Mouse (Mus musculus): Measurements from ENCODE around the gene Kxd1. TPM values are rescaled to one million over a fixed set of nuclear protein-coding genes. Genes with fewer than 3 reads are reported as not detected.

Kxd1 gene
- polyA plus RNA-seq, 1 experiment, result 82.2 TPM

DNA sequence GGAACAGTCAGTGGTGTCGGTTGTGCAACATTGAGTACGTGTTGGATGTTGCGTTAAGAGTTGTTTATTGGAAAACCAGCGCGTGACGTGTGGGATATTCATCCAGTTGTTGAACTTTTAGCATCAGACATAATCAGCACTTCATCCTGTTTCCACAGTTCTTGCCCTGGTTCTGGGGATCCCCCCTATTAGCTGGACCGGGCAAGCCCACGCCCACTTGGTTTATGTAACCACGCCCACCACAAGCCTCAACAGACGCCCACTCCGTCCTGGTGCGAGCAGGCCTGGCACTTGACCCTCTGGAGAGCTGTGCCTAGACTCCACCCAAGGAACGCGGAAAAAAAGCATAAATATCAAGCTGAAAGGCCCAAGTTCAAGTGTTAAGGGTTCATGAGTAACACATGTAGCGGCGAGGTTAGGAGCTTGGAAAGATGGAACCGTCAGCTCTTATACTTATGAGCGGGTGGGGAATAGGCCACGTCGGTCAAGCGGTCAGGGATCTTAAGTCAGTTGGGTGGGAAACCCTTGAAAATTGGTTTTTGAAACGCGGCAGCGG is 10.3 kb upstream of the Kxd1 start:
- peaks cover 26% of the 10 kb centered on the region for H3K4me1 ChIP-seq (ENCODE audit: control insufficient read depth, insufficient read depth, low read length)

GRCm38 (mm10) chr8:70535701-70536100 is 7.9 kb upstream of the Kxd1 start:
- TF ChIP-seq POLR2A (IDR thresholded peaks at IDR 0.05; ENCODE audit: borderline replicate concordance, low read depth, low read length), result no peak
- no peak for TF ChIP-seq CTCF (IDR thresholded peaks at IDR 0.05; ENCODE audit: low read depth, low read length)
- H3K4me1 ChIP-seq (ENCODE audit: control insufficient read depth, insufficient read depth, low read length), result peaks cover 7% of the 10 kb centered on the region
- H3K4me3 ChIP-seq (ENCODE audit: insufficient read depth, low read length), result no peak overlapping the region
- H3K27ac ChIP-seq (ENCODE audit: insufficient read depth, low read depth, low read length), result no peak overlapping the region

More for the DNA sequence above, 10.3 kb upstream of the Kxd1 start:
- no peak for TF ChIP-seq CTCF (IDR thresholded peaks at IDR 0.05; ENCODE audit: low read depth, low read length)
- no peak for TF ChIP-seq POLR2A (IDR thresholded peaks at IDR 0.05; ENCODE audit: borderline replicate concordance, low read depth, low read length)
- H3K27ac ChIP-seq (ENCODE audit: insufficient read depth, low read depth, low read length), result peak overlapping the region; percentile 54
- peak overlapping the region; percentile 60 for H3K4me3 ChIP-seq (ENCODE audit: insufficient read depth, low read length)

DNA sequence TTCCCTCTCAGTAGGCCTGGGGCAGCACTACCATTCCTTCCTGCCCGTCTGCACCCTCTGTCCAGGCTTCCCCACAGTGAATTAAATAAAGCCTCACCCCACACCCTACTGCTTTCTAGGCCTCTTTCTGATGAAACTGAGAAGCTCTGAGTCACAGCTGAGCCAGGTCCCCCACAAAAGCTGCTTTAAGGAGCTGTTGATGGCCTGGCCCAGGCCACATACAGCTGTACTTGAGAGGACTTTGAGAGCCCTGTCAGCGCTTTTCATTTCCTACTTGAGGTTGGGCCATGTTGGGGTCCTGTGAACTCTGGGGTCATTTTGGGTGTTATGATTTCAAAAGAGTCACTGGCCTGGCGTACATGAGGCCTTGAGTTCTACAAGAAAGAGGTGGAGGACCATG is 7.5 kb upstream of the Kxd1 start:
- TF ChIP-seq CTCF (IDR thresholded peaks at IDR 0.05; ENCODE audit: low read depth, low read length) (no peak), POLR2A (IDR thresholded peaks at IDR 0.05; ENCODE audit: borderline replicate concordance, low read depth, low read length) (no peak)
- H3K27ac ChIP-seq (ENCODE audit: insufficient read depth, low read depth, low read length), result no peak overlapping the region

GRCm38 (mm10) chr8:70534281-70534680 is 6.5 kb upstream of the Kxd1 start:
- TF ChIP-seq CTCF (IDR thresholded peaks at IDR 0.05; ENCODE audit: low read depth, low read length) (no peak), POLR2A (IDR thresholded peaks at IDR 0.05; ENCODE audit: borderline replicate concordance, low read depth, low read length) (no peak)

More for the DNA sequence above, 7.5 kb upstream of the Kxd1 start:
- no peak overlapping the region for H3K4me3 ChIP-seq (ENCODE audit: insufficient read depth, low read length)
- peaks cover 7% of the 10 kb centered on the region for H3K4me1 ChIP-seq (ENCODE audit: control insufficient read depth, insufficient read depth, low read length)

DNA sequence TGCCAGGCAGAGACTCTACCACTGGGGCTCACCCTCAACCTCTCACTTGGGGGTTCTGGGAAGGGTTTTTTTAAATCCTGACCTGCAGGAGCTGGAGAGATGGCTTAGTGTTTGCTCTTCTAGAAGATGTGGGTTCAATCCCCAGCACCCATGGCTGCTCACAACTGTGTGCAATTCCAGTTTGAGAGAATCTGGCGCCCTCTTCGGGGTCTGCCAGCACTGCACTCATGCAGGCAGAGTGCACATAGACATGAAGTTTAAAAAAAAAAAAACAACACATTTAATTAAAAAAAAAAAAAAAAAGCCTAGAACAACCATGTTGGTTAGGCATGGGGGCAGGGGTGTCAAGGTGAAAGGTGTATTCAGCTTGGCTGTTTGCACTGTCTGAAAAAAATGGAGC is 2.6 kb upstream of the Kxd1 start:
- H3K27ac ChIP-seq (ENCODE audit: insufficient read depth, low read depth, low read length), result no peak overlapping the region
- TF ChIP-seq CTCF (IDR thresholded peaks at IDR 0.05; ENCODE audit: low read depth, low read length) (no peak; the same call in 1 of the 2 replicates), POLR2A (IDR thresholded peaks at IDR 0.05; ENCODE audit: borderline replicate concordance, low read depth, low read length) (no peak)
- peaks cover 16% of the 10 kb centered on the region for H3K4me1 ChIP-seq (ENCODE audit: control insufficient read depth, insufficient read depth, low read length)
- no peak overlapping the region for H3K4me3 ChIP-seq (ENCODE audit: insufficient read depth, low read length)

More at GRCm38 (mm10) chr8:70534281-70534680, 6.5 kb upstream of the Kxd1 start:
- Histone ChIP-seq H3K27ac (ENCODE audit: insufficient read depth, low read depth, low read length) (no peak overlapping the region), H3K4me1 (ENCODE audit: control insufficient read depth, insufficient read depth, low read length) (peaks cover 14% of the 10 kb centered on the region), H3K4me3 (ENCODE audit: insufficient read depth, low read length) (no peak overlapping the region)

DNA sequence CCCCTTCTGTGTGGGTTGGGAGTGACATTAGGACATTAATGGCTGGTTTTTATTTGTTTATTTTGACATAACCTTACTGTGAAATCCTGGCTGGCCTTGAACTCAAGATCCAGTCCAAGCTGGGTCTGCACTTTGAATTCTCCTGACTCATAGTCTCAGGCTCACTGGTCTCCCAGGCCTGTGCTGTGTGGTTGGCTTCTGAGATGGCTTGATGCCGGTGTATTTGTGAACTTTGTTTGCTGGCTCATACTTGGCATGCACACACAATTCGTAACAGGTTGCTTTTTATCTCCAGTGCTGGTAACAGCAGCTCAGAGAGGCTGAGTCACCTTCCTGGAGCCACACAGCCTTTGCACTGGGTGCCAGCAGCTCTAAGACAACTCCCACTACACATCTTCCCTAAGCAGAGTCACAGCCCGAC is 2.0 kb upstream of the Kxd1 start:
- peaks cover 16% of the 10 kb centered on the region for H3K4me1 ChIP-seq (ENCODE audit: control insufficient read depth, insufficient read depth, low read length)
- no peak for TF ChIP-seq POLR2A (IDR thresholded peaks at IDR 0.05; ENCODE audit: borderline replicate concordance, low read depth, low read length)
- TF ChIP-seq CTCF (IDR thresholded peaks at IDR 0.05; ENCODE audit: low read depth, low read length), result no peak
- peak overlapping the region; percentile 40 for H3K27ac ChIP-seq (ENCODE audit: insufficient read depth, low read depth, low read length)
- H3K4me3 ChIP-seq (ENCODE audit: insufficient read depth, low read length), result peak overlapping the region; percentile 73

GRCm38 (mm10) chr8:70529299-70529698 is 1.5 kb upstream of the Kxd1 start:
- H3K4me1 ChIP-seq (ENCODE audit: control insufficient read depth, insufficient read depth, low read length), result peaks cover 16% of the 10 kb centered on the region
- H3K4me3 ChIP-seq (ENCODE audit: insufficient read depth, low read length), result peak overlapping the region; percentile 73
- TF ChIP-seq POLR2A (IDR thresholded peaks at IDR 0.05; ENCODE audit: borderline replicate concordance, low read depth, low read length) (no peak), CTCF (IDR thresholded peaks at IDR 0.05; ENCODE audit: low read depth, low read length) (no peak)
- H3K27ac ChIP-seq (ENCODE audit: insufficient read depth, low read depth, low read length), result peak overlapping the region; percentile 44

DNA sequence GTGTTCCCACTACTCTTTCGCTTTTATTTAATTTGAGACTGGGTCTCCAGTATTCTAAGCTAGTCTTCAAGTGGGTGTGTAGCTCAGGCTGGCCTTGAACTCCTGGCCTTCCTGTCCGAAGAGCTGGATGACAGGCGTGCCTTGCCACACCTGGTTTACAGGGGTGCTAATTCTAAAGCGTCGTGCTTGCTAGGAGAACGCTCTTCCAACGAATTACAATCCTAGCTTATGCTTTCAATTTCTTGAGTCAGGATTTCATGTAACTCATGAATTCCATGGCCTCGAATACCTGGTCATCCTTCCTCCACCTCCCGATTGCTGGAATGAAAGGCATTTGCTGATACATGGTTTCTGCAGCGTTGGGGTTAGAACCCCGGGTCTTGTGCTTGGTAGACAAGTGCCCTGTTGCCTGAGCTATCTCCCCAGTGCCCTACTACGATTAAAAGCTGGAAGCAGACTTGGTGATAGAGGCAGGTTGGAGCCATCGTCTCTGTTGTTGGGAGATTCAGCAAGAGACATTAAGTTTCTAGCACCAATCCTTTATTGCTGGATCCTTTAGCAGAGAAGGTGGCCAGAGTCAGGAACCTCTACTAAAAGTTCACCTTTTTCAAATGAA is 534 bp upstream of the Kxd1 start:
- Histone ChIP-seq H3K4me3 (ENCODE audit: insufficient read depth, low read length) (peak overlapping the region; percentile 73), H3K4me1 (ENCODE audit: control insufficient read depth, insufficient read depth, low read length) (peaks cover 21% of the 10 kb centered on the region), H3K27ac (ENCODE audit: insufficient read depth, low read depth, low read length) (peak overlapping the region; percentile 52)
- TF ChIP-seq CTCF (IDR thresholded peaks at IDR 0.05; ENCODE audit: low read depth, low read length) (no peak), POLR2A (IDR thresholded peaks at IDR 0.05; ENCODE audit: borderline replicate concordance, low read depth, low read length) (no peak)

DNA sequence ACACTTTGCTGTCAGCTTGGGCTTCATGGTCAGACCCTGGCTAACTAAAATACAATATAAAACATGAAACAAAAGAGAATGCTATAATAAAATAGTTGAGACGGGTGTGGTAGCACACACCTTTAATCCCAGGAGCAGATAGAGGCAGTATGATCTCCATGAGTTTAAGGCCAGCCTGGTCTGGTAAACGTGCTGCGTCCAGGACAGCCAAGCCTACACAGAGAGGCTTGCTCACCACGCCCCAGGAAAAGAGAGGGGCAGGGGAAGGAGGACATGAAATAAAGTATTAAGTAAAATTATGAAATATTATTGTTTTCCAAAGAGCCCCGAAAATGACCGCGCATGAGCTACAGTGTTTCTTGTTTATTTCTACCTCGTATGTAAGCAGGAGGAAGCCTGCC is 645 bp downstream of the Kxd1 start:
- Histone ChIP-seq H3K27ac (ENCODE audit: insufficient read depth, low read depth, low read length) (peak overlapping the region; percentile 20), H3K4me3 (ENCODE audit: insufficient read depth, low read length) (peak overlapping the region; percentile 73), H3K4me1 (ENCODE audit: control insufficient read depth, insufficient read depth, low read length) (peaks cover 23% of the 10 kb centered on the region)
- TF ChIP-seq POLR2A (IDR thresholded peaks at IDR 0.05; ENCODE audit: borderline replicate concordance, low read depth, low read length) (no peak), CTCF (IDR thresholded peaks at IDR 0.05; ENCODE audit: low read depth, low read length) (no peak)
